Mouse (Mus musculus) lung, postnatal 14 days (tissue): ENCODE results near the gene Prss48.
A peak's percentile ranks its signal among the peaks of the same experiment; 100 is the strongest.

Source experiments
- DNase-seq: peaks from one replicate; pipeline ENCODE4 v3.0.0; 2021

Prss48 gene

DNA sequence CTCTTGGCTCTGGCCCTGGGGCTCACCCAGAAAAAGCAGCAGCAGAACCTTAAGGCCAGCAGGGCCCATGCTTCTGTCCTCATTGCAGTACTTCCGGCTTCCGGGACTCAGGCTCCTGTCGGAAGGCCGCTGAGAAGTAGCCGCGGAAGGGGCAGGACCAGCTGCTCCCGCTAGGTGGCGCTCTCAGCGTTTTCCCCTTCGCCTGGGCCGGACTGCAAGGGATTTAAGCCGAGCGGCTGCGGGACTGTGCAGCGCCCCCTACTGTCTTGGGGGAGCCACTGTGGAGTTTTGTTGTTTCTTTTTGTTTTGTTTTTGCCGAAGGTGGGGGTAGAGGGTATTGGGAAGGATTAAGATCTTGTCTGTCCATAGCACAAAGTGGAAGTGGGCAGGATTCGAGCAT lies at the start of gene Prss48:
TSS of gene Prss48 (minus strand) at position 69 of the 400 bp plus-strand sequence.
- DNase-seq: peak; percentile 33

DNA sequence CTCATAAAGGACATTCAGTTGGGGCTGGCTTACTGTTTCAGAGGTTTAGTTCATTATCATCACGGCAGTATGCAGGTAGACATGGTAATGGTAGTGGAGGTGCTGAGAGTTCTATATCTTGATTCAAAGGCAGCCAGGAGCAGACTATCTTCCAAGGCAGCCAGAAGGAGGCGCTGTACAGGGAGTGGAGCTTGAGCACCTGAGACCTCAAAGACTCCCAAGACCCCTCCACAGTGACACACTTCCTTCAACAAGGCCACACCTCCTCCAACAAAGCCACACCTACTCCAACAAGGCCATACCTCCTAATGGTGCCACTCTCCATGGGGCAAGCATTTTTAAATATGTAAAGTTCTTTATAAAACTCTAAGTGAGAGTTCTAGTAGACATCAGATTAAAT lies 46.8 kb upstream of the Prss48 start:
- no peak for DNase-seq

DNA sequence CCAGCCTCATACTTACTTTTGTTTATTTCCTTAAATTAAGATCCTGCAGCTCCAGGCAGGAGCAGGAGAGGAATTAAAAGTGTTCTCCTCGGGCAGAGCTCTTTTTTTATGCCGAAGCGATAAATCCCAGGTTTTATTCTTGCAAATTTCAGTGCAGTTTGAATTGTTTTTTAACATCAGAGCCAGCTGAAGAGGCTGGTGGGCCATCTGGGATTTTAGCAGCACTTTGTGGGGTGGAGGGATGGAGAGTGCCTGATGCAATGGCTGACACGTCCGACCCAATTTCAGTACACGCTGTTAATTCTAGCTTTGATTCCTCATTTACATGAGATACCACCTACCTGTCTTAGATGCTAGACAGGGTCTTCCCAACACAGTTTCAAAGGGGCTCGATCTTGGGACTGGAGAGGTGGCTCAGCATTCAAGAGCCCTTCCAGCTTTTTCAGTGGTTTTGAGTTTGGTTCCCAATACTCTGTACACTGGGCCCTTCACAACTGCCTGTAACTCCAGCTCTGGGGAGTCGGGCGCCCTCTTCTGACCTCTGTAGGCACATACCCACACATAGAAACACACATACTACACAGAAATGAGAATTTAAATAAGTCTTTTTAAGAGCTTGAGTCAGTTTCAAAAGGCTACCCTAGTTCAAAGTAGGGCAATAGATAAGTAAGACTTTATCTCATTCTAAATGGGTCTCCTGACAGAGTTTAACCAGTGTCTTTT lies 45.6 kb upstream of the Prss48 start:
- no peak for DNase-seq

DNA sequence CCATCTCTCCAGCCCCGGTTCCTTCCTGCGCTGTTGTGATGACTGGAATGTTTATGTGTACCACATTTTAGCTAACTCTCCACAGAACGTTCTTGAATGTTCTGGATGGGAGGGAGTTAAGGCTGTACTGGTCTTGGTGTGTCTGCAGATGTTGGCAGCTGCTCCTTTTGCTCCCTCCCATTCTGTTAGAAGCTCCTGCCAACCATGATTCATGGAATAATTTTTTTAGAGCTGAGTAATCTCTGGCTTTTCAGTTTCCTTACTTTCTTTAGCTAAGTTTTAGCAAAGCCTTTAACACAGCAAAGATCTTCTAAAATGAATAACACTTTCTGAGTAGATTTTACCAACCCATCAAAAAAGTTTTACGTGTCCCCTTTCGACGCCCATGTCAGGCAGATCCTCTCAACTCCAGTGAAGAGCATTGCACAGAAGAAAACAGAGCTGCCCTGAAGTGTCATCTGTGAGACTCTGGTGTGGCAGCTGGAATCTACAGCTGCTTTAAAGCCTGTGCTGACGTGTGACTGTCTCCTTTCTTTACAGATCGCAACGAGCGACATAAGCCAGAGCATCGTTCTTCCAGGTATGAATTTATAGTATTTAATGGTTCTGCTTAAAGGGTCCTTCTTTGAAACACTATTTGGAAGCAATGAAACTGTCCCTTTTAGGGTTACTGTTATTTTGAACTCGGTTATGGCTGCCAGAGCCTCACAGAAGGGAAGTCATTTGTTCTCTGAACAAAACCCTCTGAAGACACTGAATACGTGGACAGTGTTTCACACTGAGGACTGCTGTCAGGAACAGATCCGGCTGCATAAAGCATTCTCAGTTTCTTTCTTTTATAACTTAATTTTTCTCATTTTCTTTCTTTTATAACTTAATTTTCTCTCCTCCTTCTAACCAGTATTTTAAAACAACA lies 38.3 kb upstream of the Prss48 start:
- peak; percentile 31 for DNase-seq

DNA sequence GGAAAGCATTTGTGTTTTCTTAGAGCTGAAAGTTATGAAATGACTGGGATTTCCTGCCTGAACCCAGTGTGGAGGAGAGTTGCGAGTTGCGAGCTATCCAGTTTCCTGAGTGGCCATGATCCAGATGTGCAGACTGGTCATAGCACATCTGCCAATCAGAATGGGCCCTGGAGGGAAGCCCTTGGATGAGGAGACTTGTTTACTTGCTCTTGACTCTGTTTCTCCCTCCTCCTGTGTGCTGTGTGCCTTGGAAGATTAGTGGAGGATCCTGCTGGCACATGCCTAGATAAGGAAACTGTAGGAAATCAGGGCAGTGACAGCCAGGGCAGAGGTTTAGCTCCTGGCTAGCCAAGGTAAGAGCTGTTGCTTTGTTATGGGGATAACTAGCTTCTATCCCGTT lies 36.4 kb upstream of the Prss48 start:
- DNase-seq: peak; percentile 26

DNA sequence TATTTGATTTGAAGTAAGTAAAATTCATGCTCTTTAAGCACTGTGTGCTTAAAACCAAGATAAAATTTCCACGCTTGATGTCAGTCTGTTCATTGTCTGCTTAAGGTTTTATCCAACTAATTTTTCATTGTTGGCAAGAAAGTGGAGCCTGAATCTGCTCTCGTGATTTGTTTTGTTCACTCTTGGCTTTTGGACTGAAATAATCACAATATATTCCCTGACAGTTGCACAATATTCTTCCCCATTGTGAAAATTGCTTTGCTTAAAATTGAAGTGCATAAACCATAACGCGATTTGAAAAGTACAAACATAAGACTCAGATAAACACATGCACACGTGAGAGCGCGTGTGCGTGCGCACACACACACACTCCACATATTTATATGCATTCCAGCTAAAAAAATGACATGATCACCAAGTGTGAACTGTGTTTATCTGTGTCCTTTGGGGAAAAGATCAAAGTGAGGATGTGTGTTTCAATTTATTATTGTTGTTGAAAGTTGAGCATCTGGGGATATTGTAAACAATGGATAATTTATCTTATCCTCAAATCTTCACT lies 35.7 kb upstream of the Prss48 start:
- DNase-seq: no peak

DNA sequence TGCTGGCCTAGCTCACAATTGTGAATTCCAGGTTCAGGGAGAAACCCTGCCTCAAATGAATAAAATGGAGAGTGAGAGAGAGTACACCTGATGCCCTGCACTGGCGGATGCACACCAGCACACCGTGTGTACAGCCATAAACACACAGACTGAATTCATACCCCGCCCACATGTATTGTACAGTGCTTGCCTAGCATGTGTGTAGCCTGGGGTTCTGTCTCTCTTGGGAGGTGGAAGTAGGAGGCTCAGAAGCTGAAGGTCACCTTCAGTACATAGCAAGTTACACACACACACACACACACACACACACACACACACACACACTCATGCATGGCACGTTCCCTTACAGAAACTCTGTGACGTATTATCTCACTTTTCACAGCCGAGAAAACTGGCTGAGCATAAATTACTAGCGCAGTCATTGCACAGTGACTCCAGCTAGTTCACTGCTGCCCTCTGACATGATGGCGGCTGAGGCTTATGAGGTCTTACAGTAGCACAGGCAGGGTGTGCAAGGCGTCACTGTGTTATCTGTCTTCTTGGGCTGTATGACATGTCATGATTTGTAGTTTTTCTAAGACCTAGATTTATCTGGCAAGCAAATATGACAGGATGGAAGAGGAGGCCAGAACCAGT lies 31.3 kb upstream of the Prss48 start:
- DNase-seq: no peak

DNA sequence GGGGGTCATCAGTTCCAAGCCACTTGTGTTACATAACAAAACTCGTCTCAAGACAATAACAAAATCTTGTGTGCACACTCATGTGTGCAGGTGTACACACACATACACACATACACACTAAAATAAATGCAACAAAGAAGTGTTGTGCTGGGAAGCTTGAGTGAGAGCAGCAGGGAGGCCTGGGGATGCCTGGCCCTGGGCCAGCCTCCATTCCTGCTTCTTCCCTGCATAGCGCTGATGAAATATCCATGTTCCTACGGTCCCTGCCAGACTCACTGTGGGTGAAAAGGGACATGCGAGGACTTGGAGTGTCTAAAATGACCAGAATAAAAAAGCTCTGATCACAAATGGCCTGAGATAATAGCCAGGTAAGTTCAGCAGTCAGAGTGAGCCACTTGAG lies 28.3 kb upstream of the Prss48 start:
- no peak for DNase-seq

DNA sequence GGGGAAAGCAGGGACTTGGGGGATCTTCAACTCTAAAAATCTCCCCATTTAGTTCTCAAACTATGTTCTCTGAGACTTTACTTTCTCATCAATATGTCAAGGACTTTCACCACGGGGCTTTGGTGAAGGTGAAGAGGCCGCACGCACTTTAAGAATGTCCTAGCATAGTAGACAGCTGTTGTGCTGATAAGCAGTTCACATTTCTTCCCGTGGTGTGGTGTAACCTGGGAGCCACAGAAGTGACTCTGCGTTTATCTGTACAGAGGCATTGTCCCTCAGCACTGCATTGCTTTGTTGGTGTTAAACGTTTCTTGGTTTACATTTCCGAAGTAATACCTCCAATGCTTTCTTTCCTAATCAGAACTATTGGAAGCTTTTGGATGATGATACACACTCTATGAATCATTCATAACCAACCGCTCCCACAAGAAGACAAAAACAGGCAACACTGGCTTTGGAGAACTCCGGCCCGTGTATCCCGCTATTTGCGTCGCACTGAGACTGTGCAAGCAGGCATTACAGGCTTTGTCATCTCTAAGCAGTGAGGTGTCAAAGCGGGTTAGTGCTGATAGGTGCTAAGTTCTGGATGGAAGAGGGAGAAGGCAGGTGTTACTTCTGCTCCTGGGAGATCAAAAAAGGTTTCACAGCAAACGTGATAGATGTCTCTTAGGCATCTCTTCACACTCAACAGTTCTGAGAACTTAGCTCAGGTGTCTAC lies 26.5 kb upstream of the Prss48 start:
- no peak for DNase-seq

DNA sequence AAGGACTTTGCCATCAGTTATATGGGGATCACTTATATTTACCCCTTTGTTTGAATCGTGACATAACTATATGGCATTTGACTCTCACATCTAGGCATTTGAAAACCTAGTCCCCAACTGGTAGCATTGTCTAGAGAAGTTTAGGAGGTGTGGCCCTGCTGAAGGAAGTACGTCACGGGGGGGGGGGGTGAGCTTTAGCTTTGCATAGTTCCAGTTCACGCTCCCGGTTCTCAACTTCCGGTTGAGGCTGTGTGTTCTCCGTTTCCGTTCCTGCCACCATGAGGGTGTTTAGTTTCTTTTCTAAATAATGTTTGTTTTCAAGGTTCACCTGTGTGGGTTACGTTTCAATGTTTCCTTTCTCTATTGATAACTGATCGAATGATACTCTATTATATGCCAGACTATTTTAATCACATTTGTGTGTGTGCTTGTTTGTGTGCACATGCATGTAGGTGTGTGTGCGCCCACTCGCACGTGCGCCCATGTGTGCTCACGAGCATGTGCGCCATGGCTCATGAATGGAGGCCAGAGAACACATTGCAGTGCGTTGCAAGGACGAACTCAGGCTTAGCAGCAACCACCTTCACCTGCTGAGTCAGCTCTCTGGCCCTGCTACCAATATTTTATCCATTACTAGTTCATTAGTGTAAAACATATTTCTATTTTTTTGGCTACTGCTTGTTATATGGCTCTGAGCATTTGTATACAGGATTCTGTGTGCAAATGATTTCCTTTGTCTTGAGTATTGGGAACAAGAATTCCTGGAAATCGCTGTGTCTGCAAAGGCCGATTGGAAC lies 23.2 kb upstream of the Prss48 start:
- DNase-seq: no peak

DNA sequence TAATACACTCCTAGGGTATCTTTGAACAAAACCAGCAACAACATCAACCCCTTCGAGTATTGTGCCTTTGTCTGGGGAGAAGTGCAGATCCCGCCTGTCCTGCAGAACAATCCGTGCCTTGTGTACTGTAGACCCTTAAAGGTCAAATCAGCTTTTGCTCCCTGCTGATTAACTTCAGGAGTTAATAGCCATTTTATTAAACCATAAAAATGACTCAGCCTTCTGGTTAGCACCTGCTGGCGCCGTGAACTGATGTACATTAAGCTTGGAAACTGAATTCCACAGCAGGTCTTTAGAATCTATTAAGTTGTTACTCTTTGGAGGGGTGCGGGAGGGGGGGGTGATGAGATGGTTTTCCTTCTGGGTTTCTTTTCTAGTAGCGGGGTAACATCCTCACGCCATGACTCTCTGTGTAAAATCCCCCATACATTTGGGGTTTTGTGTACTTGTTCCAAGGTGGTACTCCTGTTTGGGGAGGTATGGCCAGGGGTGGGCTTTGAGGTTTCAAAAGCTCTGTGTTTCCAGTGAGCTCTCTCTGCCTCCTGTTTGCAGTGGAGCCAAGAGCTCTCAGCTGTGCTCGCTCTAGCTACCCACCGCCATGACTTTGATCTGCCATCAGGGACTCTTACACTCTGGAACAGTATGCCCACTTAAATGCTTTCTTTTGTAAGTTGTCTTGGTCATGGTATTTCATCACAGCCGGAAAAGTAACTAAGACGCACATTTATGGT lies 21.9 kb upstream of the Prss48 start:
- no peak for DNase-seq

DNA sequence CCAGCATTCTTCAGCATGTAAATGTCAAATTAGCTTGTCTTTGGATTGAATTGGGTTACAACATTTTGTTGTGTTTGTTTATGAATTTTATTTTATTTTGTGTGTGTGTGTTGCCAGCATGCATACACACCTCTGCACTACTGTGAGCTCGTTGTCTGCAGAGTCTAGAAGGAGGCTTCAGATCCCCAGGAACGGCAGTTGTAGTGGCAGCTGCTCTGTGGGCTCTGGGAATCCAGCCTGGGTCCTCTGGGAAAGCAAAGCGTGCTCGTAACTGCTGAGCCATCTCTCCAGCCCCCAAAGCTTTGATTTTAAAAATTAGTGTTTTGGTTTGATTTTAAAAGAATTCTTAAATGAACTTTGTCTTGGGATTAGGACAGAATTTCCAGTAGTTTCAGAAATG lies 19.4 kb upstream of the Prss48 start:
- DNase-seq: no peak

DNA sequence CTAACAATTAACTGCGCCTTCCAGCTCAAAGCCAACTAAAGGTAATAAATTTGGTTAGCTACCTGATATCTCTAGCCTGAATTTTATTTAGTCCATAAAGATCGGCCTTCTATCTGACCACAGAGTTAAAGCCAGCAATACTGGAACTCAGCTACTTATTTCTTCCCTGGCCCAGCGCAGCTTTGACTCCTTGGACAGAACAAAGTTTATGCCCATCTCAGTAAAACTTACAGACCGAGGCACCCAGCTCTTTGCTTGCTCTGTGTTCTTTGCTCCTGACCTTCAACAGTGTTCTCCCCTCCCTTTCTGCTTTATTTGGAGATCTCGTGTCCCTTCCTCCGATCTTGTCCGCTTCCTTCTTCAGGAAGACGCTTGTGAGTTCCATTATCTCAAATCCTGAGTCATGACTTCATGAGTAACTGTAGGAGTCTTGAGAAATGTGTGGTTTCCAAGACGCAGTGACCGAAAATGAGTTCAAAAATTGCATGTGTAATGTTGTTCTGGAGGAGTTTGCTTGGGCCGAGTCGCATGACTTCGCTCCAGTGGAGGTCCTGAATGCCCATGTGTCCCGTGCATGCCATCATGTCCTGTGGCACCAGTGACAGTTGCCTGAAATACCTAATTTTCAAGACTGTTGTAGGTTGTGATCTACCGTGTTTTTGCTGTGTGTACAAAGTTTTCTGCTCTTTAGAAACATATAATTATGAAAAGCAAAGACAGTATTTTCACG lies 18.8 kb upstream of the Prss48 start:
- DNase-seq: no peak

DNA sequence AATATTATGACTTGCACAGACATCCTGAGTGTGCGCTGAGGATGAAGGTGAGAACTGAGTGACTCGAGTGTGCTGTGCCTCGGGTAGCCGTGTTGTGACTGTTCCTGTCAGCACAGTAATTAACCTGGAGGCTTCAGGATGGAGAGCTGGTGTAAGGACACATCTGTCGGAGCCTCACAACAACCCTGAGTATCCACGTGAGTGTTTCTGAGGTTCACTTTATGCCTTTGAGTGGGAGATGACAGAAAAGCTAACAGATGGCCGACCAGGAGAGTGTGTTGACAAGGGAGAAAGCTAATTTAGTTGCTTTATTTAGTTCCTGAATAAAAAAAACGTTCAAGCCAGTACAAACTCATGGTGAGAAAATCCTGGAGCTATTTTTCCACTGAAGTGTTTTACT lies 15.2 kb upstream of the Prss48 start:
- no peak for DNase-seq

DNA sequence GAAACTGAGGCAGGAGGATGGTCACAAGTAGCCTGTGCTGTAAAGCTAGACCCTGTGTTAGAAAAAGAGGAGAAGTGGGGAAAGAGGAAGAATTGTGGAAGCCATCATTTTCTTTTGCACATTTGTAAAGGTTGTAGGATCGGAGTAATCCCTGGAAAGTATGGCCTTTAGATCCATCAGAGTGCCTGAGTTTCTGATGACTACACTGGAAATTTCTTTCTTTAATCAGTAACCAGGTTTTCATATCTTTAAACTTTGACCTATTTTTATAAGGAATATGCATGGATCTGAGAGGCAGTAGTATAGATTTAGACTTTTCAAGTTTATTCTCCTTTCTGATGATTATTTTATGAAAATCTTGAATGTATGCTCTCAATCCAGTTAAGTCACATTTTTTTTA lies 14.7 kb upstream of the Prss48 start:
- DNase-seq: no peak

DNA sequence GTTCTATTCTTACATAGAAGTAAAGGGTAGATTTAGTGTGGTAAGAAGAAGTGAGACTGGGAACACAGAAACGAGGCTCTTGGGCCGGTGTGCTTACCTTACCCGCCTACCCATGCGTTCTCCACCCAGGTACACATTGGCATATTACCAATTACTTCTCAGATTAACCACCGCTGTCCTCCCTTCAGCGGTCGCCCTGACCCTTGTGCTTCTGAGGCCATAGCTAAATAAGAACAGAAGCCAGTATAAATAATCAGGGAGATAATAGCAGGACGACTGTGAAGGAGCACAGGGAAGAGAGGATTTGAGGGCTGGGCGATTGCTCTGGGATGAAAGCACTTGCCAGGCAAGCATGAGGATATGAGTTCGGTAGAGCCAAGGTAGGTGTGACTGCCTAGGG lies 11.5 kb upstream of the Prss48 start:
- no peak for DNase-seq

DNA sequence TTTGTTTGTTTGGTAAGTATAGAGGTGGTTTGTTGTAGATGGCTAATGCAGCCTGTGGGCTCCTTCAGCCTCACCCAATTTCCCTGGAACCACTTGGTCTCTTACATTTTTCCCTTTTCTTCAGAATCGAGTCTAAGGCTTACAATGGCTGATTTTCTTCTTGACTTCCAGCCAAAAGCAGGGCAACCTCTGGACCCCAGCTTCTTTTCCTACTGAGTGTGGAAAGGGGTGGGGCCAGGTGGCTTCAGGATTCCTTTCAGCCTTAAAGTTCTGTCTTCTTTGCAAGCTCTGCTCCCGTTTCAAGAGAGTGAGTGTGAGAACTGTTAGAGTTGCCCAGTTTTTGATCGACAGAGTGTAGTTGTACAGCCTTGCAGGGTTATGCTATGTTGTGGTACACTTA lies 9.5 kb upstream of the Prss48 start:
- DNase-seq: no peak

DNA sequence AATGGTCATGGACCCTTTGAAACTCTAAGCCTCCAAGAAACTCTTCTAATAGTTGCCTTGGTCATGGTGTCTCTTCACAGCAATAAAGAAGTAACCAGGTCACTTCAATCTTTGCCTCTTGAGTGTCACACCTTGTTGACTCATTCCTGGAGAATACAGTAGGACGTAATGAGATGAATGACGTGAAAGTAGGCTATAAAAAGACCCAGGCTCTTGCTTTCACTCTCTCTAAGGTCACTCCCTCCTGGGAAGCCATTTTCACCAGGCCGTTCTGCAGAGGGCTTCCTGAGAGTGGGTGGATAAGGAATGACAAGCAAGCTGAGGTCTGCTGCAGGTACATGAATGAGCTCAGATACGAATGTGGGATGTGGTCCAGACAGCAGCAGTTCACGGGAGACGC lies 9.1 kb upstream of the Prss48 start:
- no peak for DNase-seq

DNA sequence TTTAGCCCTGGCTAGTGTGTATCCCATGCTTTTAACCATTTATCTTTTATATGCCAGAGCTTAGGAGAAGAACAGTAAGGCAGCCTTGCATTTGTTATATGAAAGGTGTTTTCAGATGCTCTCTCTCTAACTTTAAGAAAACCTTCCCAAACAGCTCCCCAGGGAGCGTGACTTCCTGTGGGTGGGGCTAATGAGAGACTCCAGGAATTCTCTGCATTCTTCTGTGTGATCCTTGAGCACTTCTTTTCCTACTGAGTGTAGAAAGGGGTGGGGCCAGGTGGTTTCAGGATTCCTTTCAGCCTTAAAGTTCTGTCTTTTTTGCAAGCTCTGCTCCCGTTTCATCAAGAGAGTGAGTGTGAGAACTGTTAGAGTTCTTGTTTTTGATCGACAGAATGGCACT lies 8.3 kb upstream of the Prss48 start:
- DNase-seq: no peak

DNA sequence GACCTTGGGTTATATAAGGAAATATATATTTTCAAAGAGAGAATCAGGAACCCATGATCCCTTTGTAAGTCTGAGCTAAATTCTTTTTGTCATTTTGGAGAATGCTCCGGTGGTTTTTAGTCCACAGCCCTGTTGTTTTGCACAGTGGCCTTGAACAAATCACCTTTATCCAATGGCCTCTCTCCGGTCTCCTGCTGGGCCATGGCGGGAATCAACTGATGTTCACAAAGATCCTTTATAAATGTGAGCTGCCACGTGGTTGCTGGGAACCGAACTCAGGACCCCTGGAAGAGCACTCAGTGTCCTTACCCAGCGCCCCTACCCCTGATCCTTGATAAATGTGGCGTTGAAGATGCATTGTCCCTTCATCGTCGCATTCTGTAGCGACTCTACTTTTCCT lies 2.5 kb upstream of the Prss48 start:
- DNase-seq: no peak

DNA sequence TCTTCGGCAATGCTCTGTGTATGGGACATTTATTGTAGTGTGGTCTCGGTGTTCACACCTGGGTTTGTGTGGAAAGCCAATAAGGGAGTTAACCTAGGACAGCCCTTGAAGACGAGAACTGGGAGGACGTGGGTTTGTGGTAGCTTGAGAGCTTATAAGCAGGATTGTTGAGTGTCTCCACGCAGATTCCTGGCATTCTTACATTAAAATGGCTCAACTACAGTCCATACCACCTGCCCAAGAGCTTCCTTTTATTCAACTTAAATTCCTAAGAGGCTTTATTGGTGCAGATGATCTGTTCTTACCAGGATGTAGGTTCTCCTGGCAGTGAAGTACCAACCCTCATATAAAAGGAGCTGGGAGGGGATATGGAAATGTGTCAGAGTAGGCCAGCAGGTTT lies 649 bp upstream of the Prss48 start:
- DNase-seq: no peak
